Mouse (Mus musculus) thymus, postnatal 14 days (tissue): ENCODE data around the gene Bcl9l.

Source experiments
- DNase-seq: peaks from one replicate; pipeline ENCODE4 v3.0.0; 2021

The Bcl9l gene

DNA sequence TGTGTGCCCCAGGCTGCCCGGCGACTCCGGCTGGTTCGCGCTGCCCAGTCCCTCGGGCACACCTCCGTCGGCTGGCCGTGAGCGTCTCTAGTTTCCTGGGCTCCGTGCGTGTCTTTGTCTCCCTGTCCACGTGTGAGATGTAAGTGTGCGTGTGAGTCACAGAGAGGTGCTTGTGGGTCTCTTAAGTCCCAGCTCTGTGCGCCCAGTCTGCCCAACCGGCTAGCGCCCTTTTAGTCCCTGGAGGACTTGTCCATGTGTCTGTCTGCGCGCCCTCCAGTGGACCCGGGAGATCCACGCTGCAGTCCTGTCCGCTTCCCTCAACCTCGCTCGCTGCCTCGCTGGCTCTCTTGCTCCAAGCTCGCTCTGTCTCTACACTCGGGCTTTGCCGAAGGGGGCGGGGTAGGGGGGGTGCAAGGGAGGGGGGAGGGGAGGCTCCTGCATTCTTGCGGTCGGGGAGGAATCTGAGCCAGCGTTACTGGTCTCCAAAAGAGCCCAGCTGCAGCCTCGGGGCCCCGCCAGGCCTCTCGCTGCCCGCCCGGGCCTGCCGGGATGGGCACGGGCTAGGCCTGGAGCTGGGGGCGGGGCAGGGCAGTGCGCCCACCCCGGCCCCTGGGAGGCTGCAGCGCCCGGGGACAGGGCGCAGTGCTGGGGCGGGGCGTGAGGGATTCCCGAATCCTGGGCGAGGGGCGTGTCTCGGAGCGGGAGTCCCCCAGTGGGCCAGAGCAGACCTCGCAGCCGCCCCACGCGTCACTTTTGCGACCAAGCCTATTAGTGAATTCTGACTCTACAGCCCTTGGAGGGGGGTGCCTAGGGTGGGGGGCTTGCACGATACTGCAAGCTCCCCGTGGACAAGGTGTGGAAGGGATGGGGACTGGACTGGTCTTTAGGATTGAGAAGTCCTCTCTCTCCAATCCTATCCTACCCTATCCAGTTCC, 16.1 kb downstream of the Bcl9l start:
- DNase-seq = peak; percentile 58

DNA sequence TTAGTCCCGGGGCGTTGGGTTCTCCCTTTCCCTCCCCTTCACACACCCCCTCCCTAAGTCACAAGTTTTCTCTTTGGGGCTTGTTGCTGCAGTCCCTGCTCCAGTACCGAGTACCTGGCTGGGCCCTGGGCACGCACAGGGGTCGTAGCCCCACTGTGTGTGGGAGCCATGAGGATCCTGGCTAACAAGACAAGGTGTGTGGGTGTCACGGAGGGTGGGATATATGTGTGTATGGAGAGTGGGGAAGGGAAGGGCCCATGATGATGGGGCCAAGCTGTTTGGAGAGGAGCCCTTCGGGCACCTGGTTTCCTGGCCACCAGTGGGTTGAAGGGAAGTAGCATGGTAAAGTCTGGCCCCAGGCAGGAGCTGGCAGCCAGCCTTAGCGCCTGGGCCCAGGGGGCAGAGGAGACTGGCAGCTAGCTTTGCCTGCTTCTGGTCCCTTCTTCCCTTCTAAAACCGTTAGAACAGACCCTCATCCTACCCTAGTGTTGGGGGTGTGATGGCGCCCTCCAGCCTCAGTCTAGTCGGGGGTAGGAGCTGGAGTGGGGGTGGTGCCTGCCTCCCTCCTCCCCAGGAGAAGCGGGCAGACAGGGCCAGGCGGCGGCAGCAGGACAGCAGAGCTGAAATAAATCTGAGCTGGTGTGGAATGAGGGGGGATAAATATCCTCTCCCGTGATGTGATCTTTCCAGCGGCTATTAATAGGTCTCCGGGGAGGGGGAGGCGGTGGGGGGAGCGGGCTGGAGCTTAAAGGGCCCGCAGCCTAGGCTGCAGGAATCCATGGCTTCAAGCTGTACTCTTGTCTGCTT, 16.9 kb downstream of the Bcl9l start:
- DNase-seq = no peak

DNA sequence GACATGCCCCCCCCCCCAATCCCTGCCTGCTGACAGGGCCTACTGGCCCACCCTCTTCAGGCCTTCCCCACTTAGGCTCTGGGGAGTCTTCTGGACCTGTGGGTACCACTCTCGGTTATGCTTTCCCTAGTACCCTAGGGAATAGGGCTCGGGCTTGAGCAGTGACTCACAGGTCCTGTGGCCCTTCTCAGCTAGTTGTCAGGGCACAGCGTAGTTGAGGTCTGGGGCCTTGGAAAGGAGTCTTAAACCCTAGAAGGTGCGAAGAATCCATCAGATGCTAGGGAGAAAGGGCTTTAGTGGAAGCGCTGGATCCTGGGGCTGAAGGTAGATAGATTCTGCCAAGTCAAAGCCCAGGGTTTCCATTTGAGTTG, 17.5 kb downstream of the Bcl9l start:
- DNase-seq = no peak

DNA sequence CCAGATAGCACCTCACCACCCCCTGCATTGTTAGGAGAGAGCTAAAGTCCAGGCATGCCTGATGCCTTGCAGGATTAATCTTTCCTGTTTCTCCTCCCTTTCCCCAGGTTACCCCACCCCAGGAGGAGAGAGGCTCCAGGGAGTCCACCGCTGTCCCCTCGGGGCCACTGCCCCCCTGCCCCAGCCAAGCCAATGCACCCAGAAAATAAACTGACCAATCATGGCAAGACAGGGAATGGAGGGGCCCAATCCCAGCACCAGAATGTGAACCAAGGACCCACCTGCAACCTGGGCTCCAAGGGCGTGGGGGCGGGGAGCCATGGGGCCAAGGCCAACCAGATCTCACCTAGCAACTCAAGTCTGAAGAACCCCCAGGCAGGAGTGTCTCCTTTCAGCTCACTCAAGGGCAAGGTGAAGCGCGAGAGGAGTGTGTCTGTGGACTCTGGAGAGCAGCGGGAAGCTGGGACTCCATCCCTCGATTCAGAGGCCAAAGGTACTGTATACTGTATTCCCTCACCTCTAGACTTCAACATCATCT, 18.1 kb downstream of the Bcl9l start:
- DNase-seq = no peak

DNA sequence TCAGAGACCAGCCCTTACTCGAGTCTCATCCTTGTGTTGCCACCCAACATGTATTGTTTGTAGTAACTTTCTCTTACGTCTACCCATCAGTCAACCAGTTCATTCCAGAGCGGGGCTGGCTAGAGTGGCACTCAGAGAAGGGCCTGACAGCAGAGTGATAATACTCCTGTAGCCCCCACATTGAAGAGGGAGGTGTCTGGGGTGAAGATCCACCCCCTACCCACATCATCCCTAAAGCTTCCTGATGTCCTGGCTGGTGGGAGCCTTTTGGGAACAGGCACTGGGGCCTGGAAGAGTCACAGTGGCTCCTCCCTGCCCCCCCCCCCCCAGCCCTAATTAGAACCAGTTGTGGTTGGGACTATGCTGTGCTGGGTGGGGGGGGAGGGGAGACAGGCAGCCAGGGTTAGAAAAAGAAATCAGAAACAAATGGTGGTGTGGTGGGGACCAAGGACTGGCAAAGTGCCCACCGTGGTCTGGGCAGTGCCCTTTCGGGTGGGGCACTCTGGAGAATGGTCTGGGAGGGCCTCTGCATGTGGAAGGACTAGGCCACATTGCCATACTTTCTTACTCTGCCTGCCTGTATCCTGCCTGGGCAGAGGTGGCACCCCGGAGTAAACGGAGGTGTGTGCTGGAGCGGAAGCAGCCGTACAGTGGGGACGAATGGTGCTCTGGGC, 18.7 kb downstream of the Bcl9l start:
- DNase-seq = no peak

DNA sequence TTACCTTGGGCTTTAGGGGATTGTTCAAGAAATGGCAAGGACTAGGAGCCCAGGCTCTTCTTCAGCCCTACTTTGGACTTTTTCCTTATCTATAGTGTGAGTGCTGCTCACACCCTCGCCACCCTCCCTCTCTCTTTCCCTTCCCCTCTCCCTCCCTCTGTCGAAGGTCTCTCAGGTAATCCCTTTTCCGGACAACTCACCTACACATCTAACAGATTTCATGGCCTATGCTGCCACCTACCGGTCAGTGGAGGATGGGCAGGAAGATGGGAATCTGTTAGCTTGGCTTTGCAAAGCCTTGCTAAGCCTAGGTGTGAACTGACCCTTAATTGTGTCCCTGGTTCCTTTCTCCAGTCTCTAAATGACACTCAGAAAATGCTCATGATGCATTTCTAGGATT, 19.4 kb downstream of the Bcl9l start:
- peak; percentile 89 for DNase-seq

DNA sequence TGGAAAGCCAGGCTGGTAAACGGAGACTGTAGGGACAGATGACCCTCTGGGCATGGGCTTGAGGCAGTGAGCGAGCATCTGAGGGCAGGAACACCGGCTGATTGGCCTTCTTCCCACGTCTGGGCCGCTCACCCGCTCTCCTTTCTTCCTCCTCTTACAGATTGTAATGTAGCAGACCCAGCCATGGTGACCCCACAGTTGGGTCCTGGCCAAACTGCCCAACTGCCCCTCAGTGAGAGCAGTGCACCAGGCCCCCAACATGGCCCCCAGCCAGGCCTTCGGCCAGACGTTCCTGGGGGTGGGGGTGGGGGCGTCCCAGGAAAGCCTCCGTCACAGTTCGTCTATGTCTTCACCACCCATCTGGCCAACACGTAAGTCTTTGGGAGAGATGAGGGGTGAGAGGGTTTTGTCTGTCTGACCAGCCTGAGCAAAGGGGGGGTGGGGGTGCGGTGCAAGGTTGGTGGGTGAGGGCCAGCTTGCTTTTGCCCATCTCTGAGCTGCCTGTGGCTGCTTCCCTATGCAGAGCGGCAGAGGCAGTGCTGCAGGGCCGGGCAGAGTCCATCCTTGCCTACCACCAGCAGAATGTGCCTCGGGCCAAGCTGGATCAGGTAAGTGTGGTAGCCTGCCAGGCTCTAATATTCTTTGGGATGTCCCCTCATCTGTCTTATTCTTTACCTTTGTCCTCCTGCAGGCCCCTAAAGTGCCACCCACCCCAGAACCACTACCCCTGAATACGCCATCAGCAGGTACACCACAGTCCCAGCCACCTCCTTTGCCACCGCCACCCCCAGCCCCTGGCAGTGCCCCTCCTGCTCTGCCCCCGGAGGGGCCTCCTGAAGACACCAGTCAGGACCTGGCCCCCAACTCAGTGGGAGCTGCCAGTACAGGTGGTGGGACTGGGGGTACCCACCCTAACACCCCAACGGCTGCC, 22.5 kb downstream of the Bcl9l start:
- DNase-seq = no peak

DNA sequence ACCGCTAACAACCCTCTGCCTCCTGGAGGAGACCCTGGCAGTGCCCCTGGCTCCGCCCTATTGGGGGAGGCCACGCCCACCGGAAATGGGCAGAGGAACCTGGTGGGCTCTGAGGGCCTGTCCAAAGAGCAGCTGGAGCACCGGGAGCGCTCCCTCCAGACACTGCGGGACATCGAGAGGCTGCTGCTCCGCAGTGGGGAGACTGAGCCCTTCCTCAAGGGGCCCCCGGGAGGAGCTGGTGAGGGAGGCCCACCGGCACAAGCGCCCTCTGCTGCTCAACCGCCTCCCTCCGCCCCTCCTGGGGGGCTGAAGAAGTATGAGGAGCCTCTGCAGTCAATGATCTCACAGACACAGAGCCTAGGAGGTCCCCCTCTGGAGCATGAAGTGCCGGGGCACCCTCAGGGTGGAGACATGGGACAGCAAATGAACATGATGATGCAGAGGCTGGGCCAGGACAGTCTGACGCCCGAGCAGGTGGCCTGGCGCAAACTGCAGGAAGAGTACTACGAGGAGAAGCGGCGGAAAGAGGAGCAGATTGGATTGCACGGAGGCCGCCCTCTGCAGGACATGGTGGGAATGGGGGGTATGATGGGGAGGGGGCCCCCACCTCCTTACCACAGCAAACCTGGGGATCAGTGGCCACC, 23.3 kb downstream of the Bcl9l start:
- peak; percentile 77 for DNase-seq

DNA sequence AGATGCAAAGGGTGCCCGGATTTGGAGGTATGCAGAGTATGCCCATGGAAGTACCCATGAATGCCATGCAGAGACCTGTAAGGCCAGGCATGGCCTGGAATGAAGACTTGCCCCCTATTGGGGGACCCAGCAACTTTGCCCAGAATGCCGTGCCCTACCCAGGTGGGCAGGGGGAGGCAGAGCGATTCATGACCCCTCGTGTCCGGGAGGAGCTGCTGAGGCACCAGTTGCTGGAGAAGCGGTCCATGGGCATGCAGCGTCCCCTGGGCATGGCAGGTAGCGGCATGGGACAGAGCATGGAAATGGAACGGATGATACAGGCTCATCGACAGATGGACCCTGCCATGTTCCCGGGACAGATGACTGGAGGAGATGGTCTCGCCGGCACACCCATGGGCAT, 23.9 kb downstream of the Bcl9l start:
- DNase-seq = no peak

DNA sequence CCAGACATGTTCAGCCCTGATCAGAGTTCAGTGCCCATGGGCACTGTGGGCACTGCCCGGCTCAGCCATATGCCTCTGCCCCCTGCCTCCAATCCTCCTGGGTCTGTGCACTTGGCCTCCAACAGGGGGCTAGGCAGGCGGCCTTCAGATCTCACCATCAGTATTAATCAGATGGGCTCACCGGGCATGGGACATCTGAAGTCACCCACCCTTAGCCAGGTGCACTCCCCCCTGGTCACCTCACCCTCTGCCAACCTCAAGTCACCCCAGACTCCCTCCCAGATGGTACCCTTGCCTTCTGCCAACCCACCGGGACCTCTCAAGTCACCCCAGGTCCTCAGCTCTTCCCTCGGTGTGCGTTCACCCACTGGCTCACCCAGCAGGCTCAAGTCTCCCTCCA, 24.7 kb downstream of the Bcl9l start:
- DNase-seq = no peak

DNA sequence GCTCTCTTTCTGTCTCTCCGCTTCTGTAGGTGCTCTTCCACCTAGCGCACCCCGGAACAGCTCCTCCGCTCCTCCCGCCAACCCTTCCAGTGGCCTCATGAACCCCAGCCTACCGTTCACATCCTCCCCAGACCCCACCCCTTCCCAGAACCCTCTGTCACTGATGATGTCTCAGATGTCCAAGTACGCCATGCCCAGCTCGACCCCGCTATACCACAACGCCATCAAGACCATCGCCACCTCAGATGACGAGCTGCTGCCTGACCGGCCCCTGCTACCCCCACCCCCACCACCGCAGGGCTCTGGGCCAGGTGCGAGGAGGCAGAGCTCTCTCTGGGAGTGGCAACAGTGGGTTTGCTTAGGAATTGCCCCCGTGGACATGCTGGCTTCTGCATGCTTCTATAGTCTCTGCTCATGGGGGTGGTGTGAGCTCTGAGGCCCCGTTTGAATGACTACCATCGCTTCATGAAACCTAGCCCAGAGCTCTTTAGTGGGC, 25.5 kb downstream of the Bcl9l start:
- DNase-seq = no peak

DNA sequence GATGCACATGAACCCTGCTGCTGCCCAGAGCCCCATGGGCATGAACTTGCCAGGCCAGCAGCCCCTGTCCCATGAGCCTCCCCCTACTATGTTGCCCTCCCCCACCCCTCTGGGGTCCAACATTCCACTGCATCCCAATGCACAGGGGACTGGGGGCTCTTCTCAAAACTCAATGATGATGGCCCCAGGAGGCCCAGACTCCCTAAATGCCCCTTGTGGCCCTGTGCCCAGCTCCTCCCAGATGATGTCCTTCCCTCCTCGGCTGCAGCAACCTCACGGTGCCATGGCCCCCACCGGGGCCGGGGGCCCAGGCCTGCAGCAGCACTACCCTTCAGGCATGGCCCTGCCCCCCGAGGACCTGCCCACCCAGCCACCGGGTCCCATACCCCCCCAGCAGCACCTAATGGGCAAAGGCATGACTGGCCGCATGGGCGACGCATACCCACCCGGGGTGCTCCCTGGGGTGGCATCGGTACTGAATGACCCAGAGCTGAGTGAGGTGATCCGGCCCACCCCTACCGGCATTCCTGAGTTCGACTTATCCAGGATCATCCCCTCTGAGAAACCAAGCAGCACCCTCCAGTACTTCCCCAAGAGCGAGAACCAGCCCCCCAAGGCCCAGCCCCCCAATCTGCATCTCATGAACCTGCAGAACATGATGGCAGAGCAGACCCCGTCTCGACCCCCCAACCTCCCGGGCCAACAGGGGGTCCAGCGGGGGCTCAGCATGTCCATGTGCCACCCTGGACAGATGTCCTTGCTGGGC, 26.3 kb downstream of the Bcl9l start:
- DNase-seq = peak; percentile 37

DNA sequence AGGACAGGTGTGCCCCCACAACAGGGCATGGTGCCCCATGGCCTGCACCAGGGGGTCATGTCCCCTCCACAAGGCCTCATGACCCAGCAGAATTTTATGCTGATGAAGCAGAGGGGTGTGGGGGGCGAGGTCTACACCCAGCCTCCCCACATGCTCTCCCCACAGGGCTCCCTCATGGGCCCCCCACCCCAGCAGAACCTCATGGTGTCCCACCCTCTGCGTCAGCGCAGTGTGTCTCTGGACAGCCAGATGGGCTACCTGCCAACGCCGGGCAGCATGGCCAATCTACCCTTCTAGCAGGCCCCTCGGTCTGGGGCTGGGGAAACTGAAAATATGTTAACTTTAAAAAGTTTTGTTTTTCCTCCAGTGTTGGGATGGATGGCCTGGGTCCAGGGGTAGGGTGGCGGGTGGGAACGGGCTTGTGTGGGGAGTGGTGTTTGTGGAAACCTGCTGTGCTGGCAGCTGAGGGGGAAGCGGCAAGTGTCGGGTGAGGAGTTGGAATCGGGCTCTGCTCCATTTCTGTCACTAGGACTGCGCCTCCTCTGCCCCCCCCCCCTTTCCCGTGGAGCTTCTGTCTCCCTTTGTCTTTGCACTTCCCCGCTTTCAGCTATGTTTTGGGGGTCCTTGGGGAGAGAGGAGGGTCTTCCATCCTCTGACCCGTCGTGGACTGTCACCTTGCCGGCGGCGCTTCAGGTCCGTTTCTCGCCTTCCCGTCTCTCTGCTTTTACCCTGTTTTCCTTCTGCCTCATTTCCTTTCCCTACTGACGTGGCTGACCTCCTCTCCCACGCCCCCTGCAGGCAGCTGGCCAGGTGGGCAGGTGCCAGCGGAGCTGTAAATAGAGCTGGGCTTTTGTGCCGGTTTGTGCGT, 27.1 kb downstream of the Bcl9l start:
- DNase-seq = peak; percentile 94

DNA sequence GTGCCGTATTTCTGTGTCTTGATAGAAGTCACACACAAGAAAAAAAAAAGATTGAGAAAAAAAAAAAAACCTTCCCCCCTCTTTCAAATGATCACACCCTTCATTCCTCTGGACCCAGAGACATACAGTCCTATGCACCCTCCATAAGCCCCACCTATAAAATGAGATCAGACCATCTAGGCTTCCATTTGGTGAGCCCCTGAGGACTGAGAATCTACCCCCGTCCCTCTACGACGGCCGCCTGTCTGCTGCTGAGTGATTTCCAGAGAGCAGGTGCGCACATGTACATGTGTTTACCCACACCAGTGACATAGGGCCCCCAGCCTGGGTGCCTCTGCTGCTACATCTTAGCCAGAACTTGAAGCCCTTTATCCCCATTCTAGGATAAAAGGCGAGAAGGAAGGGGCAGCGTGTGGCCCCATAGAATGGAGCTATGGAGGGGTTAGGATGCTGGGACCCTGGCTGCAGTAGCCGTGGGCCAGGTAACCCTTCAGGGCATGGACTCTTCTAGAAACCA, 27.8 kb downstream of the Bcl9l start:
- peak; percentile 82 for DNase-seq

DNA sequence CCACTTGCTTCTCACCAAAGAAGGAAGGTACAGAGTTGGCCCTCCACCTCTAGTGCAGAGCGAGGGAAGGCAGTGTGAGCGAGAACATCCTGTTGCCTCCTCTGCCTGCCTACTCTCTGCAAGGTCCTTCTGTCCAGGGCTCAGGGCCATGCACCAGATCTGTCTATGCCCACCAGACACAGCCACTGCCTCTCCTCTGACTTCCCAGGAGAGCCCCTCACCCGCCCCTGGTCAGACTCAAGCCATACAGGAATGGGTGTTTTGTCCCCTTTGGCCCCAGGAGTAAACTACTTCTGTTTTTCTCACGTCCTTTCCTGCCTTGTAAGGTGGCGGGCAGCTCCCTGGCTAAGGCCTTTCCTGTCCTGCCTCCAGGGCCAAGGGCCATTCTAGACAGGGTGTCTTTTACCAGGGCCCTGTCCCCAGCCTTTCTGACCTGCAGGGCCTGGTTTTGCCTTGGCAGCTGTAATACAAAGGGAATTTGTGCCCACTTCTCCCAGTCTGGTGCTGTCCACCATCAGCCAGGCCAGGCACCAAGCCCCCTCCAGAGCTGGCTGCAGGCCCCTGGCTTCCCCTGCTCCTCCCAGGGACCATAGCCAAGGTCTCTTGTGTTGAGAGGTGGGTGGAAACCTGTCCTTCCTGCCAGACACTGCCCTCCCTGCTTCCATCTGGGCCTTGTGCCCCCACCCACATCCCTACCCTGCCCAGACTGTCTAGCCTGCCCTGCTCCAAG, 28.4 kb downstream of the Bcl9l start:
- DNase-seq = peak; percentile 71

DNA sequence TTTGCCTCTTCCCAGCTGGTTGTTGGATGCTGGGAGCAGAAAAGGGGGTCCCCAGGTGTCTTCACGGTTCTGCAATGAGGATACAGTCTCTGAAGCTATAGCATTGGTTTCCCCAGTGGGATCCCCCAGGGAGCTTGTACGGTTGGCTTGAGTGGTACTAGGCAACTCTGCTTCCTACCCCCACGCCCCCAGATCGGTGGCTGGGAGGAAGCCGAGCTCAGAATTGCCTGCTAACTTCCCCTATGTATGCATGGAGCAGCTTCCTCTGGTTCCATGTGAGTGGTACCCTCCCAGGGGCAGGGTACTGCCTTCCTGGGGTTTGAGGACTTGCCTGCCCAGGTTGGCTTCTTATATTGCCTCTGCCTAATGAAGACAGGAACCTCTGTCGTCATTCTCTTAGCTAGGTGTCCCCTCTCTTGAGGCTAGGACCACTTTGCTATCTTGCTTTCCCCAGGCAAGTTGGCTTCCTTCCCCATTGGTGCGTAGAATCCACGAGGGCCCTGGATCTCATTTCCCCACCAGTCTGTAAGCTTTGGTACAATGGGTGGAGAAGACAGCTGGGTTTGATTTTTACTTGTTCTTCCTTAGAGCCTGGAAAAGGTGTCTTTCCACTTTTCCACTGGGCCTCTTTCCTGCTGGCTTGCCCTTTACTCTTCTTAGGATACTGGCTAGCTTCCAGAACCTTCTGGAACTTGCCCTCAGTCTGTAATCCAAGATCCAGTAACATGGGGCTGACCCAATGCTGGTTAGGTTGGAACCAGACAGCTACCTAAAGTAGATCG, 29.5 kb downstream of the Bcl9l start:
- DNase-seq = peak; percentile 63

DNA sequence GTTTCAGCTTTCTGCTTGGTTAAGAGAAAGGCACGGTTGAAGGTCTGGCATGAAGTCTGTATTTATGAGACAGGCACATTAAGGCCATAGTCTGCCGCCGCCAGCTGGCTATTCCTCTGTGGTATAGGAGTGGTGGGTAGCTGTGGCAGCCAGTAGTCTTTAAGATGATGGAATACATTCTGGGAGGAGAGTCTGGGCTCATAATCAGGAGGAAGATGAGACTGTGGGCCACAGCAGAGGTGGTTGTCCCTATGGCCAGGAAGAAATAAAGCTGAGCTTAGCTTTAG, 30.0 kb downstream of the Bcl9l start:
- DNase-seq = no peak

DNA sequence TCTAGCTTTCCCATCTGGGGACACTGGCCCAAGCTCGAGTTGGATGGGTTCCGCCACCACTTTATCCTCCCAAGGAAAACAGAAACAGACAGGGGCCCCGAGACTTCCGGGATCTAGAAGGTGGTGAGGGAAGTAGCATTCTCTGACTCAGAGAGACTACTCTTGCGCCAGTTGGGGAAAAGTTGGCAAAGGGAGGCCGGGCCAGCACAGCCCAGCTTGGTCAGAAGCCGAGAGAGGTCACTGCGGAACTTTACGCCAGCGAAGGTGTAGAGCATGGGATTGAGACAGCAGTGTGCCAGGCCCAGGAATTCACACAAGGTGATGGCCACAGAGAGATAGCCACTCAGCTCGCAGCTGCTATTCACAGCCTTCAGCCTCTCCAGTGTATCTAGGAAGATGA, 30.5 kb downstream of the Bcl9l start:
- no peak for DNase-seq
